Mouse (Mus musculus) retina, postnatal 7 days (tissue): Measurements from ENCODE around the gene Paip2b.
"Not testable (repeated sequence)": the region's sequence is repeated elsewhere in the genome, so short reads cannot be mapped to it uniquely, and the experiment has no call there.

Experiments
- DNase-seq: peaks from one replicate; pipeline ENCODE4 v3.0.0-alpha.2; 2012; ENCODE audit warnings: low read depth, low spot score

Paip2b gene

GRCm38 (mm10) chr6:83802033-83802432 is 29.5 kb downstream of the Paip2b start:
- no peak for DNase-seq

DNA sequence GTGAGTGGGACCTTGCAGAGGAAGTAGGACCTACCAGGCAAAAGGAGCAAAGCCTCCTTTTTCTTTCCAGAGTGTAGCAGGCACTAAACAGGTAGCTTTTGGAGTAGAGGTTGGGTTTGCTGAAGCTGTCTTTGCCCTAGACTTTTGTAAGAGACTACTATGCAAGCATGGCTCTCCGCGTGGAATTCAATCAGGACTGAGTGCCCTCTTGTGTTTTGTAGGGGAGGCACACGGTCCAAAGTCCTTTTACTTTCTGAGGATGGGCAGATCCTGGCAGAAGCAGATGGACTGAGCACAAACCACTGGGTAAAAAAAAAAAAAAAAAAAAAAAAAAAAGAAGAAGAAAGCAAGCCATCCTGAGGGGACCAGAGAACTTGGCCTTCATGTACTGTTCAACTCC is 34.9 kb downstream of the Paip2b start:
- DNase-seq = no peak

- no peak for DNase-seq
Observed at GRCm38 (mm10) chr6:83795492-83795900, 36.0 kb downstream of the Paip2b start.

GRCm38 (mm10) chr6:83794760-83795296 is 36.7 kb downstream of the Paip2b start, which contains the start of gene Nagk:
Nagk (plus strand) TSS chr6:83794982.
- DNase-seq = peak; percentile 88

- DNase-seq = no peak
Observed at GRCm38 (mm10) chr6:83791251-83791890, 40.2 kb downstream of the Paip2b start.

DNA sequence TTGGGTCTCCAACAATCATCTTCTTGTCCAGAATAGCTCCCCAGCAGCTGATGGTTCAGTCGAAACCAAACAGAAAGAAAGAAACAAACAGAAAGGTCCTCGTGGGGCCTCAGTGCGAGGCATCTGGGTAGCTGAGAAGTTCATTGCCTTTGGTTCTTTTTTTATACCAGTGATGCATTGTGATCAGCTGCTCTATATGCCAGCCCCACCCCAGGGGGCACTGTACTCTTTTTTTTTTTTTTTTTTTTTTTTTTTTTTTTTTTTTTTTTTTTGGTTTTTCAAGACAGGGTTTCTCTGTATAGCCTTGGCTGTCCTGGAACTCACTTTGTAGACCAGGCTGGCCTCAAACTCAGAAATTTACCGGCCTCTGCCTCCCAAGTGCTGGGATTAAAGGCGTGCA is 41.0 kb downstream of the Paip2b start:
- DNase-seq = not testable (repeated sequence)

DNA sequence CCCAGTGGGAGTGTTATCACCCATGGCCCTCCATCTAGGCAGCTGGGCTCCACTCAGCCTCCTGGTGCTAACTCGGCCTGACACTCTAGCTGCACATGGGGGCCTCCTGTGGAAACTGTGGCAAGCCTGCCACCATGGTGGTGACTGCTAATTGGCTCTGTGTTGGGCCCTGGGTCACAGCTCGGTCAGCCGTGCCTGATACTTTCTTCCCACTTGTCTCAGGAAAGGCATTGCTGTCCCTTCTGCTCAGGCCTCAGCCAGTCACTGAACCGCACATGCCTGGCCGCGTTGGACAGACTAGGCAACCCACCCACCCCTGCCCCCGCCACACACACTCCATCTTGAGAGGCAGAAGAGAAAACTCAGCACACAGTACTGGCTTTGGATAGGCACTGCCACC is 43.0 kb downstream of the Paip2b start:
- DNase-seq = no peak

- no peak for DNase-seq
Observed at GRCm38 (mm10) chr6:83786426-83786825, 45.1 kb downstream of the Paip2b start.

DNA sequence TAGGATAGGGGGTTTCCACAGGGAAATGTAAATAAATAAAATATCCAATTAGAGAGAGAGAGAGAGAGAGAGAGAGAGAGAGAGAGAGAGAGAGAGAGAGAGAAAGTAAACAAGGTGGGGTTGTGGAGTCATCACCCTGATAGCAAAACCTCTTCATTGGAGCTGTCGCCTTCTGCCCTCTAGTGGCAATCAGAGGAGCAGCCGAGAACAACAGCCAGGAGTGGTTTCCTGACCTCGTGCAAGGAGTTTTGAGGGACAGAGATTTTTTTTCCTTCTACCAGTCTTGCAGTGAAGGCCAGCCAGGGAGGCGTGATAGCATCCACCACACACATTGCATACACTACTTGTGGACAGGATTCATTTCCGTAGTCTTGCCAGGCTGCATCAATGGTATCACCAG is 52.5 kb downstream of the Paip2b start:
- peak; percentile 60 for DNase-seq

DNA sequence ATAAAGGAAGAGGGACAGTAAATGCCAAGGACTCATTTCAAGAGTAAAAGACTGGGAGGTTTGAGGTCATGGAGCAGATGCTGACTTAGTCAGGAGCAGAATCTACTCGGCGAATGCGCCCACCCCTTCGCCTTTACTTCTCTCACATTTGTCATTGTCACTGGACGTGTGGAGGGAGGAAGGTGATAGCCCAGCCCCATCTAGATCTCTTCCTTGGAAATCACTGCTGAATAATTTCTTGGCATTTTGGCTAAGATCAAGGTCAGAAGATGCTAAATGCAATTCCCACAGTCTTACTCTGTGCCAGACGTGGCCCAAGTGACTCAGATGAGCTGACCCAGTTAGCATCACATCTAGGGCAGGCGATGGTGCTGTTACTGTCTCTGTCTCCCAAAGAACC is 53.2 kb downstream of the Paip2b start:
- no peak for DNase-seq

DNA sequence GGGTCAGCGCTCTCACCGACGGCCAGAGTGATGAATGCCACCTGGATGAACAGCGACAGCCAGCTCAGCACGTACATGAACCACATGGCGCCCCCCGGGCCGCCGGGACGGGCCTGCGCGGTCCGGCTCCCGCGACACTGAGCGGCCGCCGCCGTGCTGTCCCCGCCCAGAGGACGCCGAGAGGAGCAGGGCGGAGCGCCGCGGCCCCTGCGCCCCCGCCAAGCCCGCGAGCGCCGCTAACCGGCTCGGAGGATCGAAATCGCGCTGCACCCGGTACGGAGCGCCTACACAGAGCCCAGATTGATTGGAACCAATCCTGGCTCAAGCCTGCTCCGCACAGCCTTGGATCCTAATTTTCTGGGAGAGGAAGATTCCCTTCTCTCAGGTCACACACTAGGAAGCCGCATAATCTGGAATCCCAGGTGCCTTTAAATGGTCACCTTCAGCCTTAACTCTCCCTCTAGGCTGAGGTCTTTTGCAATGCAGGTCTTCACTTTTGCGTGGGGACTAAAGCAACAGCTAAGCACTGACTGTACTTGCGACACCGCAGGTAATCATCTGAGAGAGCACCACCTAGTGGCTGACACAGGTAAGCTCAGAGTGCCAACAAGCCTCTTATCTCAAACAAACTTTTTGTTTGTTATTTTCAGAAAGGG is 55.8 kb downstream of the Paip2b start, which contains the start of gene Tex261:
Tex261 (minus strand) TSS at position 176 of the 656 bp plus-strand sequence.
- DNase-seq = peak; percentile 84

GRCm38 (mm10) chr6:83774781-83775563 is 56.6 kb downstream of the Paip2b start:
- DNase-seq = no peak

DNA sequence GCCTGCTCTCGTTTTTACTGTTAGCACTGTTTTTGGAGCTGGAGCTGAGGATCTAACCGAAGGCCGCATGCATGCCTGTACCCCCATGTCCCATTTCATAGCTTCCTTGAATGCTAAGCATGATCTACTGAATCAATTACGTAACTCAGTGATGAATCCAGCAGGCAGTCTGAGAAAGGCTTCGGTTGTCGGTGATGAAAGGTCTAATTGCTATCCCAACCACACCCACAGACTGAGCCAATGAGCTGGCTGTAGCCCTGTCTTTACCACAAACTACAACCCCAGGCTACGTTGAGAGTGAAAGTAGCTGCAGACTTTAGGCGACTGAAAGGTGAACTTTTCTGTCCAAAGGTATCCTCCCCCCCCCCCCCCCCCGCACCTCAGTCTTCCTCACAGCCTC is 57.4 kb downstream of the Paip2b start:
- DNase-seq = no peak

GRCm38 (mm10) chr6:83768485-83768884 is 63.1 kb downstream of the Paip2b start:
- DNase-seq = no peak

DNA sequence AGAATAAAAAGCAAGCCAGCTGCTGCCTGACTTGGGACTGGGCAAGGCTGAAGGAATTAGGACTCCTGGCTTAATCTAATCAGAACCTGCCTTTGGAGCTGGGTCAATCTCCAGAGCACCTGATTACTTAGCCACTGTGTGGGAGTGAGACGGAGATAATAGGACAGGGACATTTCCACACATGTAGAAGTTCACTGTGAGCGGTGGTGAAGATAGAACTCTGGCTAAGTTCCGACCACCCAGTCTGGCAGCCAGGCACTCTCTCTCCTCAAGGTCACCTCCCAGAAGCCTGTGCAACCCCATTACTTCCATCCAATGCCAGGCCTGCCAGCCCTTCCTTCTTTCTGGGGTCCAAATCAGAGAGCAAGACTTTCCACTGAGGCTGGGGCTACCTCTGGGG is 64.6 kb downstream of the Paip2b start:
- DNase-seq = no peak

DNA sequence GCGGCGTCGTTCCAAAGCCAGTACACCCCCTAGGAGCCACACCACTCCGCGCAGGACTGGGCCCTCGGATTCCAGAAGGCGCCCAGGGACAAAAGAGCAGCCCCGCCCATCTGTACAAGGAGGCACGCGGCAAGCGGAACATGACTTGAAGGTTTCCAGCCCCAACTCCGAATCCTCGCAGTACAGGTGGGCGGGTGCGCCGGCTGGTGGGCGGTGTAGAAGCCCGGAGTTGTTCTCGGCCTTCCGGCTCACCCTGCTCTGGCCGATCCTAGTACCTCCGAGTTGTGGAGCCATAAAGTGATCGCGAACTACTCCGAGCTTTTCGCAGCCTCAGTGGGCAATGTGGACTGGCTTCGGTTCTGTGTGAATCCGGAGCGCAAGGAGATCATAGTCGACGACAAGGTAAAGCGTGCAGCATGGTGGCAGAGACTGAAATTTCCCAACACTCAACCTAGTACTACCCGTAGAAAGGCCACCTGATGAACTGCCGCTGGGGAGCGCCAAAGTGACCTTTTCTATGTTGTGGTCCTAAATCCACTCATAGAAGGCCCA is 68.6 kb downstream of the Paip2b start:
- no peak for DNase-seq

DNA sequence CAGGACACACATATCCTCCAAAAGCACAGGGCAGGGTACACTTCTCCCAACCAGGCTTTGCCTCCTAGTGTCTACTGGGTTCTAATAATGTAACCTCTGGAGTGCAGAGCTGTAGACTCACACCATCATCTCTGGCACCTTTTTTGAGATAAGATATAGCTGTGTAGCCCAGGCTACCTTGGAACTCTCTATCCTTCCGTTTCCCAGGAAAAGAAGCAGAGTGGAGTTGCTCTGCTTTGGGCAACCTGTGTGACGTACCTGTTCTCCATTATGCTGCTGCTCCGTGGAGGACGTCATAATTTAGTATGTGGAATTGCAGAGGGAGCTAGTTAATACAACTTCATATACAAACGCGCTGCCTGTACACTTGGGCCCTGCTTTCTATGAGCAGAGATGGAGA is 69.2 kb downstream of the Paip2b start, which contains the start of gene Ankrd53:
Ankrd53 (plus strand) TSS at position 301 of the 400 bp plus-strand sequence.
- no peak for DNase-seq

DNA sequence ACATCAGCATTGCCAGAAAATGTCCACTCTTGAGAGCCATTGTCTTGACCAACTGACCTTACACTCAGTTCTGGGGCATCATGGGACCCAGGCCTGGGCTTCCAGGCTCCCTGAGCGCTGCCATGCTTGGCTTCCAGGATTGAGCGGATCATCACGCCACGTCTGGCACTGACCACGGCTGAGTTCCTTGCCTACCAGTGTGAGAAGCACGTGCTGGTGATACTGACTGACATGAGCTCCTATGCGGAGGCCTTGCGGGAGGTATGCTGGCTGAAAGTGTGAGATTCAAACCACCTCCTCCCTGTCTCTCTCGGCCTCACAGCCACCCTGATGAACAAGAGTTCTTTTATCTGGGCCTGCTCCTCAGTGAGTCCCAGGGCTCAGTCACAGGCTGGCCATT is 75.5 kb downstream of the Paip2b start:
- DNase-seq = no peak
